Mouse (Mus musculus): ENCODE measurements around the gene P3h1. TPM values are rescaled to one million over a fixed set of nuclear protein-coding genes. Genes with fewer than 3 reads are reported as not detected.

P3h1 gene
- polyA plus RNA-seq, 2 experiments from 2014 or later, result 1.1 to 1.6 TPM

DNA sequence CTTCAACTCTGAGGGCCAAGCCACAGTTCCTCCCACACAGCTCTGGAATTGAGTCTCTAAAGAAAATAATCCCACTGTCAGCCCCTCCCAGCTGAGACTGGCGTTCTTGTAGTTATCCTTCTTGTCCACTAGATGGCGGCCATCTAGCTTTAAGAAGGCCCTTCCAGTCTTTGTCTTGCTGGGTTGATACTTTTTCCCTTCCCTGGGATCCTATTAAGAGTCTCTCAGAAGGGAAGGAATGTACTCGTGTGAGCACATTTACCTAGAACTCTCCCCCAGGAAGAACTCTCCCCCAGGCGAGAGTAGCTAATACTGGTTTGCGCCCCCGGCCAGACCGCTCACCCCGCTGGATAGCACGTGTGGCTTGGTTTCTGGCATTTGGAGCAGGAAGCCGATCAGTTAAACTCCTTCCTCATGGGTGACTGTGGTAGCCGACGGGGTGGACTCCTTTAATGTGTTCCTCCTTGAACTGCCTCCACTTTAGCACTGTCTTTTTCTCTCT lies 6.5 kb downstream of the P3h1 start:
- ATAC-seq, result peak; percentile 91

DNA sequence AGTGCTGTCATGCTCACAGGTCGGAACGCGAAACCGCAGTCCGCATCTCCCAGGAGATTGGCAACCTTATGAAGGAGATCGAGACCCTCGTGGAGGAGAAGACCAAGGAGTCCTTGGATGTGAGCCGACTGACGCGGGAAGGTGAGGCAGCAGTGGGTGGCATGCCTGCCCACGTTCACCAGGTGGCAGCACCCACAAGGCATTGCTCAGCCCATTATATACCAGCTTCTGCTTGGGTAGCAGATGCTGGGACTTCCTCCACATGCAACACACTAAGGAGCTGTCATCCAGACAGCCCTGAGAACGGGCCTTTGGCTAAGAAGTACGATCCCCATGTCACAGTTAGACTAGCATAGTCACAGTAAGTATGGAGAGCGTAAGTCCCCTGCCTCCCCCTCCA lies 8.9 kb downstream of the P3h1 start:
- ATAC-seq, result no peak

DNA sequence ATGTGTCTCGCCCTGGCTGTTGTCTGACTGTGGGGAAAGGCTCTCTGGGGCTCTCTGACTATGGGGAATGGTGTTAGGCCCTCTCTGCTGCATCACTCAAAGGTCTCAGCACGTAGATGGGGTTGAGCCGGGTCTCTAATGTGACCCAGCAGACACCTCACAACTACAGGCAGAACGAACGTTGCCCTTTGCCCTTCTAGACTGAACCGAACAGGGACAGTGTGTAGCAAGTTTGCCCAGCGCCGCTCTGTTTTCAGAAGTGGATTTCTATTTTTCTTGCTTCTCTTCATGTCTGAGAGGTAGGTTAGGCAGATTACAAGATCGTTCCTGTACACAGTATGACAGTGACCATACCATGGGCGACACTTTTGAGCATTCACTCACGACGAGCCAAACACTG lies 9.9 kb downstream of the P3h1 start:
- no peak for ATAC-seq

DNA sequence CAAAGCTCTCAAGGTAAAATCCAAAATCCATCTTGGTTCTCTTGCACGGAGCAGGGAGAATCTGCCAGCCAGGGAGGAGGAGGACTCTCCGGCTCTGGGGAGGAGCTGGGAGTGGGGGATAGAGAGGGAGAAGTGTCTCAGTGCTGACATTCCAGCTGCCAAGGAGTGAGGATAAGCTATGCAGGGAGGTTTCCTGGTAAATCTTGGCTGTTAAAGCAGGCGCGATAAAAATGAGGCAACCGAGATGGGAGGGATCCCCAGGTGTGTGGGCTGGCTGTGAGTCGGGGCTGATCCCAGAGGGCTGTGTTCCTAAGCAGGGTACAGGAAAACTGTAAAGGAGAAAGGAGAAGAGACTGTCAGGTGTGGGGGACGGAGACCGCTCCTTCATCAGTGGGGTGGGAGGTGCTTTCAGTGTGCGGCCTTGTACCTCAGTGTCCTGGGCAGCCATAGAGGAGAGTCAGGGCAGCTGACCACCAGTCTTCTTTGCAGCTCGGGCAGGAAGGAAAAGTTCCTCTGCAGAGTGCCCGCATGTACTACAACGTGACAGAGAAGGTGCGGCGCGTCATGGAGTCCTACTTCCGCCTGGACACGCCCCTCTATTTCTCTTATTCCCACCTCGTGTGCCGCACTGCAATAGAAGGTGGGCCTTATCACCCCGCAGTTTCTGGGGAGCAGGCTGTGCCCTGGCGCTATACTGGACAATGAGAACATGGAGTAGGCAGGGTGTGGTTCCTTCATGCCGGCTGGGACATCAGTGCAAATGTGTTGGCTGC lies 11.9 kb downstream of the P3h1 start:
- ATAC-seq, result no peak

DNA sequence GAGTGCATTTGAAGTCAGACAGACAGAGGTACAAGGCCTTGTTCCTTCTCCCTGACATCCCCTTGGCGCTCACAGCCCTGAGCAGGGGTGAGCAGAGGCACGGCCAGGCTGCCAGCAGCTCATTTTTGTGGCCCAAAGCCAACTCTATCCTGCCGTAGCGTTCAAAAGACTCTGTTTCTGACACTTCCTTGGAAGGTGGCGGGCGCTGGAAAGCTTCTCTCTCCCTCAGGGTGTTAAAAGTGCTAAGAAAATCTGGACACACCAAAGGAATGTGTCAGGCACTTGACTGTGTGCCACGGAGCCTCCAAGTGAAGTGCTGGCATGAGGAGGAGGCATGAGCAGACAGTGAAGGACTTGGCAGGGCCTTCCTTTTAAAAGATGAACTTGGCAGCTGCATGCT lies 12.8 kb downstream of the P3h1 start:
- no peak for ATAC-seq

DNA sequence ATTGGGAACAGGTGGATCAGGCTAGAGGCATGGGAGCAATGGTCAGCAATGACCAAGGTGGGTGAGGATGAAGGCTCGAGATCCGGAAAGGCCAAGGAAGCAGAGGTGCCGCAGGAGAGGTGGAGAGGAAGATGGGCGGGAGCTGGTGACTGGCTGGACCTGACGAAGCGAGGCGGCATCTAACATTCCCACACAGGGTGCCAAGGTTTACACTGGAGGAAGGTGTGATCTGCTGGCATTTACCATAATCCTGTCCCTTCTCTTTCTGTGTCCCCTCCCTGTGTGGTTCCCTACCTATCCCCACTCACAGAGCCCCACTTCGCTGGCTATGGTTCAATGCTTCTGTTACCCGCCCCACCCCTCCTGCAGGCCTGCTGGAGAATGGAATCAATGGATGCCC lies 13.2 kb downstream of the P3h1 start:
- ATAC-seq, result no peak

DNA sequence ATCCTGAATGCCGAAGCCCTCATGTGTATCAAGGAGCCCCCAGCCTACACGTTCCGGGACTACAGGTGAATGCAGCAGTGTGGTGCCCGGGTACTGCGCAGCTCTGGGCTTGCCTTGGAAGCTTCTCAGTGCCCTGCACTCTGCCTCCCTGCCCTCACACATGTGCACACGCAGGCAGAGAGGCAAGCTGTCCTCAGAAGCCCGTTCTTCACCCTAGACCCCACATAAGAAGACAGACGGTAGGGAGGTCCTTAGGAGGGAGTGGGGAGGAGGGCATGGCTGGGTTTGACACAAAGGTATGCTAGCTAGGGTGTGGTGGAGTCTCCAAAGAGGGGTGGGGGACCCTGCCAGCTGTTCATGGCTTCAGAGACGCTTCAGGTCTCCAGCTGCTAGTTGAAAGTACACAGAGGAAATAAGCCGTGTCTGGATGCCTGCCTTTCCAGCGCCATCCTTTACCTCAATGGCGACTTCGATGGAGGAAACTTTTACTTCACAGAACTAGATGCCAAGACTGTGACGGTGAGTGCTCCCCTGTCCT lies 14.0 kb downstream of the P3h1 start:
- no peak for ATAC-seq

DNA sequence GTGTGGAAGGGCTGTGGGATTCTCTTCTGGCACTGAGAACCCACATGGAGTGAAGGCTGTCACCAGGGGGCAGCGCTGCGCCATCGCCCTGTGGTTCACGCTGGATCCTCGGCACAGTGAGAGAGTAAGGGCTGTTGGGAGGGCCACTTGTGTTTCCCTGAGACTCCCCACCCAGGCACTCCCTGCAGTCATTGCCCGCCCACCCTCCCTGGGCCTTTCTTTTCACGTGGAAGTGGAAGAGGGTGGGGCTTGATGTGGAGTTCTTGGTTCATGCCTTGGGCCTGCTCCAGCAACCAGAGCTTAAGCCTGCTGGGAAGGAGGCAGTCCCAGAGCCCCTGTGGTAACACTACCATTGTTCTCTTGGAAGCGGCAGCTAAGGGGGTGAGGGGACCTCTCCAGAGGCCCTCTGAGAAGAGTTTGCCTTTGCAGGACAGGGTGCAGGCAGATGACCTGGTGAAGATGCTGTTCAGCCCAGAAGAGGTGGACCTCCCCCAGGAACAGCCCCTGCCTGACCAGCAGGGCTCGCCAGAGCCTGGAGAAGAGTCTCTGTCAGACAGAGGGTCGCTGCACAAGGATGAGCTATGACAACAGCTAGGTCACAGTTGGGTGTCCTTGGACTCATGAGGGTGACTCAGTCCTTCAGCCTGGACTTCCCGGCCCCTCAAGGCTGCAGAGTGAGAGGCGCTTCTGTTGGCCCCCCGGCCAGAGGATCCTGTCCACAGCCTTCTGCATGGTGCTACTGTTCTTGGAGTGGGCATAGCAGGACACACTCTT lies 14.9 kb downstream of the P3h1 start:
- peak; percentile 66 for ATAC-seq

DNA sequence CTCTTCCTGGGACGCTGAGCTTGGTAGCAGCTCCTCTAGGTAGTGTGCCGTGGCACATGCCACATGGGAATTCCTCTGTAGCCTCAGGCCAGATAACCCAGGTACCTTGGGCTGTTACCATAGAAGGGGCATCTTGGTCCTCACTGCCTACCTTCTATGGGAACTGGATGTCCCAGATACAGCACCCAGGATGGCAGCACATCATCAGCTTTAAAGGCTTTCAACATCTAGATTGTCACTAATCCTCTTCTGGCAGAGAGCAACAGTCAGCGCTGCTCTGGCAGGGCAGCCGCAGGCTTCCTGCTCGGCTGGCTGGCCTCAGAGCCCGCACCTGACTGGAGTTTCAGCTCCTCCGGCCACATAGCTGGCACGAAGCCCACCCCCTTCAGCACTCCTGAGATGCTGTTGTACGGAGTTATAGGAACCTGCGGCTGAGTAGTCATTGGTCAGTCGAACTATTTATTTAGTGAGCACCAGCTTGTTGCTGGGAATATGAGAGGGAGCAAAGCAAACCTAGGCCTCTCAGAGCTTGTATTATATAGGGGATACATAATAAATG lies 15.8 kb downstream of the P3h1 start:
- ATAC-seq, result no peak

DNA sequence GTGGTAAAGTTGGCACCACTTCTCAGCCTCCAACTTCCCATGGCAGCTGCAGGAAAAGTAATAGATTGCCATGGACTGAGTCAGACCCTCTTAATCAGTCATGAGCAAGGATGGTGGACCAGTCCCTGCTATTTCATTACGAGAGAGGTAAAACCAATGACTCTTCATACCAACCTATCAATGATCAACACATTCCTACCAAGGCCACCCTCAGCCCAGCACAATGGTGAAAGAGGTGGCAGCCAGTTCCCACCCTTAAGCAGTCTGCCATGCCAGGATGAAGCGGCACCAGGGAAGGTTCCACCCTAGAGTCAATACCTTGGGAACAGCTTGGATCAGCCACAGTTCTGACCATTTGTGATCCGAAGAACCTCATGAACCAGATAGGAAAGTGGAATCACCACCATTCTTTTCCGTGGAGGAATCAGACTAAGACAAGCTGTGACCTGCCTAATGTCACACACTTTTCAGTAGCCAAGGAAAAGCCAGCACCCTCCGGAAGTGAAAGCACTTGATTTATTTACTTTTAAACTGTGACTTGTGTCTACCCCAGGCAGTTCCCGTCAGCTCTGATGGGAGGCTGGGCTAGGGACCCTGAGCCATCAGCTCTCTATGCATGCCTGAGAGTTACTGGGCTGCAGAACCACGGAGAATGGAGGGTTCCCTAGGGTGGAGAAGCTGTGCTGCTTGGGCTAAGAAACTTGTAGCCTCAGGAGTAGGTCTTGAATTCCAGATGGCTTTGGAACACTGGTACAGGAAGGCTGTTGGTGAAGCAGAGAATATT lies 19.5 kb downstream of the P3h1 start:
- no peak for ATAC-seq

DNA sequence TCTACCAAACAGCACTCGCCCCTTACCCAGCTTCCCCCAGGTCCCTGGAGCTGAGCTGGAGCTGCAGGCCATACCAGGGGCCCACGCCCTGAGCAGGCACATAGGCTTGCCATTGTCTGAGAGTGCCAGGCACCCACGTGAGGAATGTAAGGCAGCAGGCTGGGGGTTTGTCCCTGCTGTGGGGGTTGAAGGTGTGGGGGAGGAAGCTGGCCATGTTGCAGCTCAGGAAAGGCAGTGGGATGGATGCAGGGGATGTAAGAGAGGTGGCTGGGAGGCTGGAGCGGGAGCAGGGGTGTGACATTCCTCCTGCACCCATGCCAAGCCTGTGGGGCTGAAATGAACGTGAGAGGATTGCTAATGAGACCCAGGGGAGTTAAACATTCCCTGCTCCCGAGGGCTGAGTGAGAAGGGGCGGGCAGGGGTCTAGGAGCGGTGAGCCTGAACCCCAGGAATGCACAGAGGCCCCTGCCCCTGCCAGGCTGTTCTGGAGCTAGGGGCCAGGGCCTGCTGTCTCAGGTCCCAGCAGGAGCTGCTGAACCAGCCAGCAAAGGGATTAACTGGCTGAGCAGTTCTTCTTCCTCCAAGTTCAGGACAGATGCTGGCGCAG lies 21.4 kb downstream of the P3h1 start:
- no peak for ATAC-seq

DNA sequence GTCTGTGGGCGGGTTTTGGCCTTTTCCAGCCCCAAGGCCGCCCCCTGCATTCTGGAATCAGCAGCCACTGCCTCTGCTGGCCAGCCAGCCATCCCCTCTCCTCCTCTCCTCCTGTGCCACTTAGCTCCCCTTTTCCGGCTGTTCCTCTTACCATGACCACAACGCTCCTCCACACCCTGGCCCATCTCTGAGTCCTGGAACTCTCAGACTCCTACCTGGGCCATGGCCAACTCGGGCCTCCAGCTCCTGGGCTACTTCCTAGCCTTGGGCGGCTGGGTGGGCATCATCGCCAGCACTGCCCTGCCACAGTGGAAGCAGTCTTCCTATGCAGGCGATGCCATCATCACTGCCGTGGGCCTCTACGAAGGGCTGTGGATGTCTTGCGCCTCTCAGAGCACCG lies 22.6 kb downstream of the P3h1 start, which contains the start of gene Cldn19:
Cldn19 (plus strand) TSS at position 64 of the 400 bp plus-strand sequence.
- ATAC-seq, result no peak

DNA sequence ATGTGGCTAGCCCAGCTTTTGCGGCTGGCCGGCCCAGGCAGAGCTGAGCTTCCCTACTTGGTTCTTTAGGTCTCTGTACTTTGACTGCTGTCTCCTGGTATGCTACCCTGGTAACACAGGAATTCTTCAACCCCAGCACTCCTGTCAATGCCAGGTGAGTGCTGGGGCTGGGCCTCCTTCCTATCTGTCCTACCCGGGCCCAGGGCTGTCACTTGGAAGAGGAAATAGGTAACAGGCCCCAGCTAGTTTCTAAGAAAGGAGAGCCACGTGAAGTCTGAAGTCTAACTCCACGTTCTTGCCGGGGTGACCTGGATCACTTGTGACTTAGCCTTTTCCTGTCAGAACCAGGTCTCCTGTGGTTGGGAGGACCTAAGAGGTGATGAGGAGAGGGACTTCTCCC lies 24.4 kb downstream of the P3h1 start:
- ATAC-seq, result no peak

DNA sequence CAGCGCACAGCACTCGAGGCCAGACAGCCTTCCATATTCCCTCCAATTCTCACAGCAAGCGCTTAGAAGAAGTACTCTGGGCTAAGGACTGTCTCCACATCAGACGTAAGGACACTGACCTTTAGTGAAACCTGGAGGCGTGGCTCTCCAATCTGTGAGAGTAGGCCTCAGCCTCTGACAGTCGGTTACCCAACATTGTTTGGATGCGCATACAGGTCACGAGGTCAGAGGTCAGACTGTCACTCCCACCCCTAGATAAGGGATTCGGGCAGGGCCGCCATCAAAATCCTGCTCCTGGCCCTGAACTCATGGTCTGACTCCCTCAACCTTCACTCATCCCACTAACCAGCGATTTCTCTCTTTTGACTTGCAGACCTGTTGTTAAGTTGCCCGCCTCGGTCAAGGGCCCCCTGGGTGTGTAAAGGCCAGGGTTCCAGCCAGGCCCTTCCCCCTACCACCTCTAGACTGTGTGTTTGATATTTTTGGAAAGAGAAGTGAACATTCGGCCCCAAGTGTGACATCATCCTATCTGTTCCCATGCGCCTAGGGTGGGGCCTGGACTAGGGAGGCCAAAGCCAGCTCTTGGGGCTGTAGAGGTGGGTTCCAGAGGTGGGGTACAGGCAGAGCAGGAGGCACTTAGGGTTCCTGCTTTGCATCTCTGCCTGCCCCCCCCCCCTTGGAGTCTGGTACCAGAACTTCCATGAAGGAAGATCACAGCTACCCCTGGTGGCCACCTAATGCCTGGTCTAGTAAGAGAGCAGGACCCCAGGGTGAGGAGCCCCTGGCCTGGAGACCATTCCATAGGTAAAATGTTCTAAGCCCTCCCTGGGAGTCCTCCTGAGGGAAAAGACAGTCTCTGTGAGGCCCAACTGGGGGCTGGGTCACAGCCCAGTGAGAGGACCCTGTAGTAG lies 26.9 kb downstream of the P3h1 start:
- ATAC-seq, result no peak

DNA sequence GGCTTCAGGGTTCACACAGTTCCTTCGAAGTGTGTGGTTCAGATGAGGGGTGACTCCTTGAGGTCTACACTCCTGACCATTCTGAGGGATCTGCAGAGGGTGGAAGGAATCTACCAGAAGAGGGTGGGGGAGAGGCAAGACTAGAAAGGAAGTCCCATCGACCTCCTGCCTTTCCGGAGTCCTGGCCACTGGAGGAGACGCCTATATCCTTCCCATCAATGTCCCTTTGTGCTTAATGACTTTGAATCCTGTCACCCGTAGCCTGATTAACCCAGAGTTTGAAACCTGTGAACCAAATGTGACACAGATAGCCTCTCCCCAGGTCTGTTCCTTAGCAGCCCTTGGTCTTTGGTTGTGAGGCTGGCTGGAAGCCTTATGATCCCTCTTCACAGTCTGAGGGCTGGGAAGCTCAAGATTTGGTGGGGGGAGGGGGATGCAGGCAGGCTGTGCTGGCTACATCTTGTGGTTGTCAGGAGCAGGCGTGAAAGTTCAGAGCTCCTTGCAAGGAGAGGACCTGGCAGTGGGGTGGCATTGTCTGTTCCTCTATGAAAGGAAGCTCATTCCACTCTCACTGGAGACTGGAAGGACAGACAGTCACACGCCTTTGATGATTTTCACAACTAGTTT lies 28.5 kb downstream of the P3h1 start:
- ATAC-seq, result no peak

DNA sequence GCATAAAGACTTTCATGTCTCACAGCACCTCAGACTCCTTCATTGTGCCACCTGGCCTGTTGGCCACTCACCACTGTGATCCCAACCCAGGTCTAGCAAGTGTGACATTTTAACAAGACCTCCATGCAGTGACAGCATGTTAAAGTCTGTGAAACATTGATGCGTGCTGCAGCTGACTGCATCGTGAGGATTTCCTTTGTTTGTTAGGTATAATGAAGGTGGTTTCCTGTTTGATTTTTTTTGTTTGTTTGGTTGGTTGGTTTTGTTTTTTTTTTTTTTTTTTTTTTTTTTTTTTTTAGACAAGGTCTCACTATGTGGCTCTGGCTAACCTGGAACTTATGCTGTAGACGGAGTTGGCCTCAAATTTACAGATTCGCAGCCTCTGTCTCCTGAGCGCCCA lies 29.8 kb downstream of the P3h1 start:
- no peak for ATAC-seq

DNA sequence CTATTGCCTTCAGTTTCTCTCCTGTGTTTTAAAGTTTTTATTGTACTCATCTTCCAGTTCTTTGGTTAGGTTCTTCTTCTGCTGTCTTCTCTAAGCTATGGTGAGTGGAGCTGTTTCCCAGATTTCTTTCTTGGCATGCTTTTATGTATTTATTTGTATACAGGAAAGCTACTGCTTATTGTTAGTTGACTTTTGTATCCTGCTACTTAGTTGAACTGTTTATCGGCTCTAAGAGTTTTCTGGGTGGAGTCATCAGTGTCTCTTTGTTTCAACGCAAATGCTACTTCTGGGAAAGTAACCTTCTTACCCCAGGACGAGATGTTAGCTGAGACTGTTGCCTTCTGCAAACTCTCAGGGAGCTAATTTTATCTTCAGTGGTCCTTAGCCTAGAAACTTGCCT lies 30.7 kb downstream of the P3h1 start:
- ATAC-seq, result no peak

DNA sequence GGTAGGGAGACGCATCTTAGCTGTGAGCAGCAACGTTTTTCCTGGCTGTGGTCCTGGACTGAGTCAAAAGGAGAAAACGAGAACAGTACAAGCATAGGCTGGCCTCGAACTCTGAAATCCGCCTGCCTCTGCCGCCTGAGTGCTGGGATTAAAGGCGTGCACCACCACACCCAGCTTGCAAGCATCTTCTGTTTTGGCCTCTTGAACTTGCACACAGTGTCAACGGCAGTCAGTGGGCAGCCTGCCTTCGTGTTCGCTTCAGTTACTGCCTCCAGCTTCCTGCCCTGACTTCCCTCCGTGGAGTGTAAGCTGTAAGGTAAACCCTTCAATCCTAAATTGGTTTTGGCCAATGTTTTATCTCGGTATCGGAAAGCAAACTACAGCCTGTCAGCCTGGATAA lies 33.9 kb downstream of the P3h1 start:
- ATAC-seq, result no peak

DNA sequence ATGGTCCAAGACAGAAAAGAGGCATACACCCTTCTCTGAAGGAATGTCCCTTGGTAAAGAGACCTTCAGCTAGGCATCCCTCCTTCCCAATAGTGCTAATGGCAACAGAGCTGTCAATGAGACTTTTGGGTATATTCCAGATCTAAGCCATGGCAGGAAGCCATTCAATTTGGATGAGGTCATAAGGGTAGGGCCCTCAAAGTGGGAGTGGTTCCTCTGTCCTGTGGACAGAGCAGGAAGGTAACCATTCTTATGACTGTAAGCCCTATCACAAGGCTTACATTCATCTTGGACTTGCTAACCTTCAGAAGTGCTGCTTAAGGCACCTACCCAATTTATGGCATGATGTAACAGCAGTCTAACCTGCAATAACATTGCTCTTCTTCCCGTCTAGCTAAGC lies 41.9 kb downstream of the P3h1 start:
- ATAC-seq, result no peak

DNA sequence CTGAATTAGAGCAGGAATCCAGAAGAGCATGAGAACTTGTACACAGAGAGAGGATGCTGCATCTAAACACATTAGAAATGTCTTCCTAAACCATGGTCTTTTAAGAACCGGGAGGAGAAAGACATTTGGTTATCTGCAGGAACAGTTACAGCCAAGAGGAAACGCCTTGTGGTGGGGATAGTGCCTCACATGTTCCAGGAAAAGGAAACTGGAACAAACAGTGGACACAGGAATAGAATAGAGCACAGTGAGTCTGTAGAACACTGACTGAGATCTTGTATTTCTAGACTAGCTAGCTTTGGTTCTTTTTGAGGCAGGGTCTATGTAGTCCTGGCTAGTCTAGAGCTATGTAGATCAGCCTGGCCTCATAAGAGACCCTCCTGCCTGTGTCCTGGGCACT lies 42.5 kb downstream of the P3h1 start:
- no peak for ATAC-seq

DNA sequence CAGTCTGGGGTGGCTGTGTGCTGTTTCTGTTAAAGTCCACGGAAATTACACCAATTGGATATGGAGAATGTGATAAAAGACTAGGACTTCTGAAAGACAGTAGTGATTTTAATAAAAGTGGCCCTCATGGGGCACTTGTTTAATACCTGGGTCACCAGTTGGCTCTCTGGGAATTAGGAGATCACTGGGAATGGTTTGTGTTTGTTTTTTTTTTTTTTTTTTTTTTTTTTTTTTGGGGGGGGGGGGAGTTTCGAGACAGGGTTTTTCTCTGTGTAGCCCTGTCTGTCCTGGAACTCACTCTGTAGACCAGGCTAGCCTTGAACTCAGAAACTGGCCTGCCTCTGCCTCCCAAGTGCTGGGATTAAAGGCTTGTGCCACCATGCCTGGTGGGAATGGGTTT lies 43.0 kb downstream of the P3h1 start:
- no peak for ATAC-seq
